Mouse (Mus musculus) spleen, adult 10 weeks (tissue): ENCODE data around the gene Scand1. TPM values are rescaled to one million over a fixed set of nuclear protein-coding genes. Genes with fewer than 3 reads are reported as not detected.

ENCODE experiments used
- polyA plus RNA-seq: library from polyadenylated mRNA; stranded (reverse); fragments of 350-450 nt; fragmentation: Illumina TruSeq; extraction: RNeasy Lipid Tissue Mini Kit (QIAGEN cat#74804); gene quantifications from one replicate; pipeline ENCODE4 v1.2.3, GENCODE M21; 2015; ENCODE audit warnings: low replicate concordance; ENCODE audit not compliant: insufficient read depth

Scand1 gene
- polyA plus RNA-seq, result not detected

DNA sequence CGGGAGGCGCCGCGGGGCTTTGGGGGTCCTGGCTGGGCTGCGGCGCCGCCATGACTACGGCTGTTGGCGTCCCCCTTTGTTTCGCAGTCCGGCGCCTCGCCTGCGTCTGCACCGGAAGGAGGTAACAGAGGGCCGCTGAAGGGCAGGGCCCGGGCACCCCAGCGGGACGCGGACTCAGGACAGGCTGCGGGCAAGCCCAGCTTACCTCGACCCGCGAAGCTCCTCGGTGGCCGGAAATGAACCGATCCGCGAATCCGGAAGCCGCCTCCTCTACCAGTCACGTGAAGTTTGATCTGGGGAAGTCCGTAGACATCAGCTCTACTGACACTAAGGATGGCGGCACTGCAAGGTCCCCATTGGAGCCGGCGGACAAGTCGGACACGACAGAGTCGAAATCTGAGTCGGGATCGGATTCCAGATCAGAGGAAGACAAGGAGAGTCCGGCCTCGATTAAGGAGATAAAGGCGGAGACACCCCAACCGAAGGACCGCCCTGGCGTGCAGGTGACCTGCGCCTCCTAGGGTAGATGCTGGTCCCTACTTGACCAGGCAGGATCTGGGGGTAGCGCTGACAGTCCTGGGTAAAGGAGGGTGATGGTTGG lies at the start of gene Scand1, which contains the start of gene Cnbd2:
TSS of gene Scand1 (minus strand) at position 408 of the 601 bp plus-strand sequence.
TSS of gene Cnbd2 (plus strand) at position 3 of the 601 bp plus-strand sequence.

Other genes starting within 250 kb of the Scand1 start
- gene Spag4, start 247.5 kb downstream of the Scand1 start, polyA plus RNA-seq, result 0.32 TPM
- 53.8 TPM for gene Cpne1, start 200.7 kb downstream of the Scand1 start, polyA plus RNA-seq
- 39.7 TPM for gene Rbm12, start 200.7 kb downstream of the Scand1 start, polyA plus RNA-seq
- 28.9 TPM for gene Gm28036, start 185.6 kb downstream of the Scand1 start, polyA plus RNA-seq
- 18.4 TPM for gene Romo1, start 168.7 kb downstream of the Scand1 start, polyA plus RNA-seq
- 30.9 TPM for gene Nfs1, start 168.5 kb downstream of the Scand1 start, polyA plus RNA-seq
- 835 TPM for gene Rbm39, start 132.5 kb downstream of the Scand1 start, polyA plus RNA-seq
- gene Phf20, start 116.2 kb downstream of the Scand1 start, polyA plus RNA-seq, result 32.8 TPM
- 11.5 TPM for gene Cnbd2, start 405 bp downstream of the Scand1 start, polyA plus RNA-seq
- 4.6 TPM for gene Epb41l1, start 108.2 kb upstream of the Scand1 start, polyA plus RNA-seq
- 11.6 TPM for gene Aar2, start 234.9 kb upstream of the Scand1 start, polyA plus RNA-seq